Mouse (Mus musculus) CH12.LX (cell line): ENCODE measurements around the gene Rnd3.

Source experiments
- CHD2 ChIP-seq: IDR thresholded peaks from 2 replicates; pipeline ENCODE4 v1.6.1; 2011; ENCODE audit warnings: low read length, improper control_type of control experiment
- CTCF ChIP-seq, 2 experiments: IDR thresholded peaks in 1 of 2; conservative IDR thresholded peaks in 1 of 2; 2 replicates each; pipeline ENCODE4 v1.5.1; 2011 to 2012; ENCODE audit warnings: low read depth in 2 of 2, low read length in 2 of 2, improper control_type of control experiment in 1 of 2, inconsistent platforms in 1 of 2, mild to moderate bottlenecking in 1 of 2, moderate library complexity in 1 of 2
- E2F4 ChIP-seq: IDR thresholded peaks from 2 replicates; pipeline ENCODE4 v1.6.1; 2011; ENCODE audit warnings: low read depth, low read length, improper control_type of control experiment; ENCODE audit not compliant: insufficient replicate concordance
- EP300 ChIP-seq: IDR thresholded peaks from 2 replicates; pipeline ENCODE4 v1.6.1; 2011; ENCODE audit warnings: low read length, improper control_type of control experiment
- HCFC1 ChIP-seq: IDR thresholded peaks from 2 replicates; pipeline ENCODE4 v1.6.1; 2012; ENCODE audit warnings: low read depth, mild to moderate bottlenecking, inconsistent platforms, low read length, improper control_type of control experiment
- IRF4 ChIP-seq: IDR thresholded peaks from 2 replicates; pipeline ENCODE4 v1.6.1; 2014; ENCODE audit warnings: low read depth, mild to moderate bottlenecking, inconsistent platforms, low read length, improper control_type of control experiment
- MAX ChIP-seq: IDR thresholded peaks from 2 replicates; pipeline ENCODE4 v1.6.1; 2011; ENCODE audit warnings: low read length, improper control_type of control experiment
- POLR2A ChIP-seq: IDR thresholded peaks from 2 replicates; pipeline ENCODE4 v1.6.1; 2011; ENCODE audit warnings: low read depth, mild to moderate bottlenecking, improper control_type of control experiment, low read length
- POLR2AphosphoS2 ChIP-seq: IDR thresholded peaks from 2 replicates; pipeline ENCODE4 v1.6.1; 2011; ENCODE audit warnings: low read depth, low read length, improper control_type of control experiment
- SIN3A ChIP-seq: IDR thresholded peaks from 2 replicates; pipeline ENCODE4 v1.6.1; 2012; ENCODE audit warnings: low read length, improper control_type of control experiment, inconsistent platforms
- TBP ChIP-seq: conservative IDR thresholded peaks from 2 replicates; pipeline ENCODE4 v1.6.1; 2011; ENCODE audit warnings: low read depth, low read length, improper control_type of control experiment
- USF1 ChIP-seq: IDR thresholded peaks from 2 replicates; pipeline ENCODE4 v1.6.1; 2014; ENCODE audit warnings: low read depth, mild to moderate bottlenecking, inconsistent platforms, low read length, improper control_type of control experiment
- ZC3H11A ChIP-seq: IDR thresholded peaks from 2 replicates; pipeline ENCODE4 v1.6.1; 2012; ENCODE audit warnings: low read depth, mild to moderate bottlenecking, inconsistent platforms, low read length, improper control_type of control experiment

DNA sequence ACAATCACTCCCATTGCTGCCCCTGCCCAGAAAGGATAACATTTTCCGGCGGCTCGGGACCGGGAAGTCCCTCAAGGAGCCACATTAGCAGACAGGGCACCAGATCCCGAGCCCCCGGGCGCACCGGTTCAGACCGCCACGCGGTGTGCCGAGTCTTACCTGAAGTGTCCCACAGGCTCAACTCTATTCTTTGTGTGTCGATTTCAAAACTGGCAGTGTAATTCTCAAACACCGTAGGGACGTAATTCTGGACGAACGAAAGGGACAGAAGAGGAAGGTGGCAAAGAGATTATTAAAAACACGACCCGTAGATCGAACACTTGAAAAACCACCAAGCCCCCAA is 875 bp downstream of the Rnd3 start:
- TF ChIP-seq HCFC1 (no peak), TBP (no peak), CTCF (conservative IDR thresholded peaks at IDR 0.05 in 1 of 2, IDR thresholded peaks at IDR 0.05 in 1 of 2; ENCODE audit: low read depth in 2 of 2, low read length in 2 of 2) (no peak), CHD2 (no peak), E2F4 (no peak), USF1 (no peak), EP300 (no peak), ZC3H11A (no peak), MAX (no peak), SIN3A (no peak), POLR2AphosphoS2 (no peak), IRF4 (no peak), POLR2A (no peak)
